Mouse (Mus musculus) kidney, embryonic 15.5 days (tissue): ENCODE measurements around the gene Cox11. TPM values are rescaled to one million over a fixed set of nuclear protein-coding genes. Genes with fewer than 3 reads are reported as not detected.
A peak's percentile ranks its signal among the peaks of the same experiment; 100 is the strongest.

Experiments used
- ATAC-seq: fragments of 200-750 bp; cut with Nextera tagmentation; replicated peaks from 2 replicates; pipeline ENCODE4 v1.8.0; 2017; ENCODE audit warnings: moderate TSS enrichment; ENCODE audit not compliant: low FRiP score
- H3K27ac ChIP-seq: fragments of 300-500 bp; sonication (generic); 2 replicates; pipeline ENCODE4 v1.5.1; 2015; ENCODE audit warnings: mild to moderate bottlenecking, inconsistent platforms
- H3K27me3 ChIP-seq: fragments of 300-500 bp; sonication (generic); 2 replicates; pipeline ENCODE4 v1.6.1; 2015; ENCODE audit warnings: inconsistent platforms
- H3K36me3 ChIP-seq: fragments of 300-500 bp; sonication (generic); 2 replicates; pipeline ENCODE4 v1.6.1; 2015; ENCODE audit warnings: inconsistent platforms
- H3K4me1 ChIP-seq: fragments of 300-500 bp; sonication (generic); 2 replicates; pipeline ENCODE4 v1.6.1; 2015; ENCODE audit warnings: inconsistent platforms
- H3K4me2 ChIP-seq: fragments of 300-500 bp; sonication (generic); 2 replicates; pipeline ENCODE4 v1.6.1; 2015; ENCODE audit warnings: moderate library complexity, mild to moderate bottlenecking, inconsistent platforms
- H3K4me3 ChIP-seq: fragments of 300-500 bp; sonication (generic); replicated peaks from 2 replicates; pipeline ENCODE4 v1.5.1; 2015; ENCODE audit warnings: mild to moderate bottlenecking, inconsistent platforms
- H3K9ac ChIP-seq: fragments of 300-500 bp; sonication (generic); 2 replicates; pipeline ENCODE4 v1.6.1; 2015; ENCODE audit warnings: mild to moderate bottlenecking, inconsistent platforms
- H3K9me3 ChIP-seq: fragments of 300-500 bp; sonication (generic); replicated peaks from 2 replicates; pipeline ENCODE4 v1.6.1; 2016; ENCODE audit warnings: inconsistent platforms
- WGBS: fragments of 180-500 bp; shearing (Covaris S2); methylation state at CpG from one replicate; pipeline ENCODE4 v1.1.7; 2015; ENCODE audit warnings: mixed read lengths; 5-methylcytosine and 5-hydroxymethylcytosine counted together
- polyA plus RNA-seq: library from polyadenylated mRNA; unstranded; fragments of >200 nt; fragmentation: Nextera tagmentation; extraction: Ambion mirVana; gene quantifications from 2 replicates; pipeline ENCODE4 v1.2.1, GENCODE M21; 2015

Cox11 gene
- polyA plus RNA-seq, 1 experiment from 2014 or later: 37.5 TPM

GRCm38 (mm10) chr11:90666144-90666757 is 28.3 kb downstream of the Cox11 start:
- peaks cover 27% of the 10 kb centered on the region for H3K36me3 ChIP-seq
- H3K9ac ChIP-seq: no peak overlapping the region
- peak overlapping the region; percentile 78 for H3K27ac ChIP-seq
- no peaks in the 10 kb centered on the region for H3K27me3 ChIP-seq
- peak; percentile 63 for ATAC-seq
- no peak overlapping the region for H3K4me3 ChIP-seq
- 42% methylated on average over 3 of the region's 3 CpGs for WGBS
- H3K4me2 ChIP-seq: no peak overlapping the region
- no peaks in the 10 kb centered on the region for H3K9me3 ChIP-seq
- peaks cover 39% of the 10 kb centered on the region for H3K4me1 ChIP-seq

GRCm38 (mm10) chr11:90666916-90667315 is 28.9 kb downstream of the Cox11 start:
- peaks cover 20% of the 10 kb centered on the region for H3K36me3 ChIP-seq
- peaks cover 39% of the 10 kb centered on the region for H3K4me1 ChIP-seq
- H3K4me3 ChIP-seq: no peak overlapping the region
- WGBS: 86% methylated on average over 4 of the region's 4 CpGs
- H3K9ac ChIP-seq: no peak overlapping the region
- 0 out of 2 replicates have a peak overlapping the region, but pooled peaks have one; percentile 78 for H3K27ac ChIP-seq
- ATAC-seq: peak; percentile 50; the same call in 1 of the 2 replicates
- H3K4me2 ChIP-seq: no peak overlapping the region
- no peaks in the 10 kb centered on the region for H3K27me3 ChIP-seq
- H3K9me3 ChIP-seq: no peaks in the 10 kb centered on the region

GRCm38 (mm10) chr11:90667325-90667724 is 29.4 kb downstream of the Cox11 start:
- Histone ChIP-seq H3K4me1 (peaks cover 39% of the 10 kb centered on the region), H3K27ac (no peak overlapping the region), H3K36me3 (peaks cover 21% of the 10 kb centered on the region), H3K4me3 (no peak overlapping the region), H3K9me3 (no peaks in the 10 kb centered on the region), H3K4me2 (no peak overlapping the region), H3K27me3 (no peaks in the 10 kb centered on the region), H3K9ac (no peak overlapping the region)
- WGBS: 93% methylated on average over 6 of the region's 6 CpGs
- no peak for ATAC-seq

GRCm38 (mm10) chr11:90675479-90676110 is 37.6 kb downstream of the Cox11 start:
- no peaks in the 10 kb centered on the region for H3K4me1 ChIP-seq
- H3K36me3 ChIP-seq: peaks cover 20% of the 10 kb centered on the region
- no peak overlapping the region for H3K27ac ChIP-seq
- ATAC-seq: peak; percentile 82
- no peaks in the 10 kb centered on the region for H3K9me3 ChIP-seq
- H3K4me2 ChIP-seq: no peak overlapping the region
- no peak overlapping the region for H3K4me3 ChIP-seq
- H3K9ac ChIP-seq: no peak overlapping the region
- WGBS: 74% methylated on average over 5 of the region's 5 CpGs
- H3K27me3 ChIP-seq: no peaks in the 10 kb centered on the region

- H3K27ac ChIP-seq: no peak overlapping the region
- ATAC-seq: no peak
- H3K4me1 ChIP-seq: no peaks in the 10 kb centered on the region
- no peak overlapping the region for H3K4me3 ChIP-seq
- H3K9me3 ChIP-seq: no peaks in the 10 kb centered on the region
- H3K27me3 ChIP-seq: no peaks in the 10 kb centered on the region
- WGBS: 94% methylated on average over 7 of the region's 7 CpGs
- peaks cover 23% of the 10 kb centered on the region for H3K36me3 ChIP-seq
- H3K9ac ChIP-seq: no peak overlapping the region
- H3K4me2 ChIP-seq: no peak overlapping the region
These were observed 39.1 kb downstream of the Cox11 start for GRCm38 (mm10) chr11:90677027-90677426.

DNA sequence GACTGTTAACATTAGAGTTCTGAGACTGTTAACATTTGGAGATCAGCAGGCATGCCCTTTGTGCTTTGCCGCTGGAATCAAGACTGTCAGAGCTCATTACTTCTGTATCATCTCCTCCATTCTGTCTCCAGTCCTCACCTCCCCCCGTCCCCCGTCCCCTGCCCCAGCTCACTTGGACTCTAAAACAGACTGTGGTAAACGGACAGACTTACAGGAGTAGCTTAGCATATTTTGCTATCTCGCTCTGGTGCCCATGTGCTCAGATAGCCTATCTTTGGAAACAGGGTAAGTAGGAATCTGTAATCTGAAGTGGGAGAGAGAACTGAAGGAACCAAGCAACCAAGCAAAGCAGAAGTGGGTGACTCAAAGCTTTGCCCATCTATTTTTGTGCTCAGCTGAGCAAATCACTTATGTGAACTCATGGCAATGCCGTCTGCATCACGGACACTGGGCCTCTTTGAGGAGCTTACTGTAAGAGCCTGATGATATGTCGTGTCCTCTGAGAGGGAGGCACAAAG is 39.9 kb downstream of the Cox11 start:
- no peaks in the 10 kb centered on the region for H3K9me3 ChIP-seq
- H3K4me2 ChIP-seq: no peak overlapping the region
- peaks cover 23% of the 10 kb centered on the region for H3K36me3 ChIP-seq
- no peak overlapping the region for H3K27ac ChIP-seq
- H3K4me1 ChIP-seq: no peaks in the 10 kb centered on the region
- H3K9ac ChIP-seq: no peak overlapping the region
- ATAC-seq: no peak
- H3K4me3 ChIP-seq: no peak overlapping the region
- 85% methylated on average over 8 of the region's 8 CpGs for WGBS
- no peaks in the 10 kb centered on the region for H3K27me3 ChIP-seq

GRCm38 (mm10) chr11:90678582-90678981 is 40.6 kb downstream of the Cox11 start:
- ATAC-seq: no peak

GRCm38 (mm10) chr11:90681171-90681570 is 43.2 kb downstream of the Cox11 start:
- Histone ChIP-seq H3K4me1 (peaks cover 4% of the 10 kb centered on the region; the same call in 1 of the 2 replicates), H3K4me3 (no peak overlapping the region), H3K27ac (no peak overlapping the region), H3K27me3 (no peaks in the 10 kb centered on the region), H3K9me3 (no peaks in the 10 kb centered on the region), H3K36me3 (peaks cover 21% of the 10 kb centered on the region), H3K9ac (no peak overlapping the region), H3K4me2 (no peak overlapping the region)
- ATAC-seq: no peak

More at GRCm38 (mm10) chr11:90678582-90678981, 40.6 kb downstream of the Cox11 start:
- H3K27ac ChIP-seq: no peak overlapping the region
- 88% methylated on average over 5 of the region's 5 CpGs for WGBS
- no peaks in the 10 kb centered on the region for H3K27me3 ChIP-seq
- H3K36me3 ChIP-seq: peaks cover 22% of the 10 kb centered on the region
- H3K4me2 ChIP-seq: no peak overlapping the region
- H3K4me3 ChIP-seq: no peak overlapping the region
- no peaks in the 10 kb centered on the region for H3K4me1 ChIP-seq
- H3K9me3 ChIP-seq: no peaks in the 10 kb centered on the region
- no peak overlapping the region for H3K9ac ChIP-seq

GRCm38 (mm10) chr11:90684765-90685164 is 46.8 kb downstream of the Cox11 start:
- Histone ChIP-seq H3K9me3 (no peaks in the 10 kb centered on the region), H3K4me1 (peaks cover 20% of the 10 kb centered on the region), H3K4me3 (no peak overlapping the region), H3K36me3 (peaks cover 19% of the 10 kb centered on the region), H3K4me2 (no peak overlapping the region), H3K27ac (no peak overlapping the region), H3K9ac (no peak overlapping the region), H3K27me3 (0 out of 2 replicates have a peak, but pooled peaks cover 3% of the 10 kb centered on the region)
- WGBS: 42% methylated on average over 6 of the region's 6 CpGs
- no peak for ATAC-seq

DNA sequence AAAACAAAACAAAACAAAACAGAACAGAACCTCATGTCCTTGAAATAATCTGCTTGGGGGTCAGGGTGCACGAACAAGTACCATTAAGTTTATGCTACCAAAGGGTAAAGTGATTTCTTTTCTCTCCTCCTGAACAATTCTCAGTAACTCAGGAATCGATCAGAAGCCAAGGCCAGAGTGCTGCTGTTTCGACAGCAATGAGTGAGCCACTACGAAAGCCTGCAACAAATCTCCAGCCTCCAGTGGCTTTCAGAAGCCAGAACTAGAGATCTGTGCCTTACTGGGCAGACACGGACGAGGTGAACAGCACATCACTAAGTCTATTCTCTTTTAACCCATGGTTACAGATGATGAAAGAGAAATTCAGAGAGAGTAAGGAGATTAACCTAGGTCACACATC is 47.2 kb downstream of the Cox11 start:
- no peak overlapping the region for H3K4me2 ChIP-seq
- 70% methylated on average over 6 of the region's 6 CpGs for WGBS
- H3K4me3 ChIP-seq: no peak overlapping the region
- 0 out of 2 replicates have a peak, but pooled peaks cover 3% of the 10 kb centered on the region for H3K27me3 ChIP-seq
- H3K9me3 ChIP-seq: no peaks in the 10 kb centered on the region
- H3K27ac ChIP-seq: no peak overlapping the region
- peaks cover 20% of the 10 kb centered on the region for H3K4me1 ChIP-seq
- peaks cover 15% of the 10 kb centered on the region for H3K36me3 ChIP-seq
- H3K9ac ChIP-seq: no peak overlapping the region
- ATAC-seq: no peak

DNA sequence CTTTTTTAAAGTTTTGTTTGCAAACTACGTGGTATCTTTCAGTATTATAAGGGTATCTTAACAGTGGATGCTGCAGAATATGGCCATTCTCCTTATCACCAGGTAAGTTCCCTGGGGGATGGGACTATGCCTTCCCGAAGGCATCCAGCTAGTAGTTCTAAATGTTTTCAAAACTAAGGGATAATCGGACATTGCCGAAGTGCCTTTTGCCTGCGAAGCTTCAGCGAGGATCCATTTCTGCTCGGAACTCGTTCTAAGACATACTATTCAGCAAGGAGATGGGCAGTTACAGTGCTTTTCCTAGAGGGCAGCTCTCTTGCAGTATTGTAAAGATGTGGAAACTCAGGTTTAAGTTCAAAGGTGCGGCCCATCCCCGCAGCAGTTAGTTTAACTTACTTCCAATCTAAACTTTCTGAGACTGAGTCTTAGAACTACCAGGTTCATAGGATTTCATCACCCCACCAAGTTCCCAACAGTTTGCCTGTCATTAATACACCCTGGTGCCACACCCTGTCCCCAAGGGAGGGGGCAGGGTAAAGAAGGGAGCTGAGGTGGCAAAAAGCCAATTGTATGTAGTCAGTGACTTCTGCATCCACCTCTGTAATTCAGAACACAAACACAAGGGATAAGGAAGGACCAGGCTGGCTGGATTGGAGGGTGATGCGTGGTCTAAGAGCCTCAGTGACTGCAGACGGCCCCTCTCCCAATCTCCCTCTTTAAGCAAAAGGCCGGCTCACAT is 48.5 kb downstream of the Cox11 start:
- Histone ChIP-seq H3K9ac (peak overlapping the region; percentile 40; the same call in 1 of the 2 replicates), H3K27ac (no peak overlapping the region), H3K4me1 (peaks cover 20% of the 10 kb centered on the region), H3K4me3 (peak overlapping the region; percentile 68), H3K27me3 (0 out of 2 replicates have a peak, but pooled peaks cover 3% of the 10 kb centered on the region), H3K36me3 (peaks cover 12% of the 10 kb centered on the region), H3K9me3 (no peaks in the 10 kb centered on the region), H3K4me2 (peak overlapping the region; percentile 95)
- ATAC-seq: peak; percentile 18; the same call in 1 of the 2 replicates
- WGBS: 73% methylated on average over 13 of the region's 13 CpGs

DNA sequence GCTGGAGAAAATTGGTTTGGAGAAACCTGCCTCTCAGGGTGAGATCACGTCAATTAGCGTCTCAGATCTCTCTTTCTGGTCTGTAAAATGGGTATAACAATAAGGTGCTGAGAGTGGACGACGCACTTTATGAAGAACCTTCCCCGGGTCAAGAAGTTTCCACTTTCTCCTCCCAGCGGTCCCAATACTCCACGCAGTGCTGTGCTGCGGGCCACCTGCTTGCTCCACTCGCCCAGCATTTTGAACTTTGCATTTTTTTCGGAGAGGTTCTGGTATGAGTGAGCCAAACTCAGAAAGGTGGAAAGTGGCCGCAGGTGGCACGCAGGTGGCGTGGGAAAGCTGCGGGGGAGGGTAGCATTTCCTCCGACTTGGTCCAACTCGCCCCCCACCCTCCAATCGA is 49.1 kb downstream of the Cox11 start:
- H3K4me1 ChIP-seq: peaks cover 20% of the 10 kb centered on the region
- H3K27me3 ChIP-seq: 0 out of 2 replicates have a peak, but pooled peaks cover 3% of the 10 kb centered on the region
- H3K4me2 ChIP-seq: peak overlapping the region; percentile 95
- 1% methylated on average over 17 of the region's 17 CpGs for WGBS
- H3K27ac ChIP-seq: 0 out of 2 replicates have a peak overlapping the region, but pooled peaks have one; percentile 14
- H3K4me3 ChIP-seq: peak overlapping the region; percentile 68
- peaks cover 12% of the 10 kb centered on the region for H3K36me3 ChIP-seq
- peak; percentile 64 for ATAC-seq
- H3K9ac ChIP-seq: peak overlapping the region; percentile 40
- no peaks in the 10 kb centered on the region for H3K9me3 ChIP-seq
